Mouse (Mus musculus) cerebellum, adult 11 months (tissue): ENCODE results near the gene Avp.

Experiments used
- DNase-seq: peaks from one replicate; pipeline ENCODE4 v3.0.0; 2022

Avp gene

GRCm38 (mm10) chr2:130582552-130582951, at the start of gene Avp:
Avp (minus strand) TSS chr2:130582554.
- DNase-seq = no peak

GRCm38 (mm10) chr2:130629839-130630203, 47.5 kb upstream of the Avp start, which contains the start of the genes Fastkd5 and Ubox5:
Fastkd5 (minus strand) TSS chr2:130630027.
Ubox5 (minus strand) TSS chr2:130630038.
- DNase-seq = peak; percentile 85

GRCm38 (mm10) chr2:130629080-130629838, 46.9 kb upstream of the Avp start:
- no peak for DNase-seq

- DNase-seq = no peak
Measured at GRCm38 (mm10) chr2:130628424-130628823, 46.1 kb upstream of the Avp start.

GRCm38 (mm10) chr2:130618972-130619371, 36.6 kb upstream of the Avp start:
- DNase-seq = no peak

- peak; percentile 15 for DNase-seq
Measured at GRCm38 (mm10) chr2:130613091-130613490, 30.7 kb upstream of the Avp start.

GRCm38 (mm10) chr2:130602195-130602594, 19.8 kb upstream of the Avp start:
- DNase-seq = no peak

GRCm38 (mm10) chr2:130598399-130598798, 16.0 kb upstream of the Avp start:
- no peak for DNase-seq

GRCm38 (mm10) chr2:130597601-130598010, 15.3 kb upstream of the Avp start:
- no peak for DNase-seq

GRCm38 (mm10) chr2:130595596-130595995, 13.2 kb upstream of the Avp start:
- no peak for DNase-seq

- DNase-seq = no peak
Measured at GRCm38 (mm10) chr2:130591016-130591415, 8.7 kb upstream of the Avp start.

GRCm38 (mm10) chr2:130589761-130590160, 7.4 kb upstream of the Avp start:
- DNase-seq = no peak

- DNase-seq = no peak
Measured at GRCm38 (mm10) chr2:130589157-130589556, 6.8 kb upstream of the Avp start.

- DNase-seq = no peak
Measured at GRCm38 (mm10) chr2:130588373-130588772, 6.0 kb upstream of the Avp start.

GRCm38 (mm10) chr2:130586016-130586415, 3.7 kb upstream of the Avp start:
- no peak for DNase-seq

- no peak for DNase-seq
Measured at GRCm38 (mm10) chr2:130583902-130584560, 1.7 kb upstream of the Avp start.

- DNase-seq = no peak
Measured at GRCm38 (mm10) chr2:130581201-130581600, 1.2 kb downstream of the Avp start.

GRCm38 (mm10) chr2:130579791-130580190, 2.6 kb downstream of the Avp start:
- DNase-seq = no peak

- DNase-seq = peak; percentile 56
Measured at GRCm38 (mm10) chr2:130578148-130578547, 4.2 kb downstream of the Avp start.

- no peak for DNase-seq
Measured at GRCm38 (mm10) chr2:130577632-130578031, 4.7 kb downstream of the Avp start.

GRCm38 (mm10) chr2:130577021-130577420, 5.3 kb downstream of the Avp start:
- no peak for DNase-seq

- DNase-seq = peak; percentile 45
Measured at GRCm38 (mm10) chr2:130576564-130576963, 5.8 kb downstream of the Avp start.

- no peak for DNase-seq
Measured at GRCm38 (mm10) chr2:130575873-130576272, 6.5 kb downstream of the Avp start, which contains the start of gene Oxt. Oxt (plus strand) TSS chr2:130576173.

- no peak for DNase-seq
Measured at GRCm38 (mm10) chr2:130574960-130575359, 7.4 kb downstream of the Avp start.
